Mouse (Mus musculus) cerebellum, postnatal 25 days (tissue): ENCODE results near the gene Bax.
A peak's percentile ranks its signal among the peaks of the same experiment; 100 is the strongest.

Source experiments
- DNase-seq, 2 experiments: peaks; one replicate each; pipeline ENCODE4 v3.0.0; 2021; ENCODE audit warnings: mixed read lengths in 2 of 2

Bax gene

GRCm38 (mm10) chr7:45455932-45456696, 10.6 kb downstream of the Bax start:
- no peak for DNase-seq

GRCm38 (mm10) chr7:45454971-45455370, 11.7 kb downstream of the Bax start:
- no peak for DNase-seq

- peak; percentile 87 to 93 for DNase-seq
Observed at GRCm38 (mm10) chr7:45451344-45451982, 15.2 kb downstream of the Bax start.

- DNase-seq: no peak
Observed at GRCm38 (mm10) chr7:45449974-45450373, 16.7 kb downstream of the Bax start.

- DNase-seq: peak in 1 of 2 experiments; percentile 48
Observed at GRCm38 (mm10) chr7:45447325-45447990, 19.2 kb downstream of the Bax start.

- DNase-seq: no peak
Observed at GRCm38 (mm10) chr7:45446589-45446988, 20.1 kb downstream of the Bax start.

GRCm38 (mm10) chr7:45443526-45444420, 22.9 kb downstream of the Bax start:
- DNase-seq: no peak

GRCm38 (mm10) chr7:45437521-45438276, 29.0 kb downstream of the Bax start, which contains the start of gene Ruvbl2:
Ruvbl2 (minus strand) TSS chr7:45438096.
- peak; percentile 43 to 51 for DNase-seq

GRCm38 (mm10) chr7:45437046-45437445, 29.7 kb downstream of the Bax start:
- no peak for DNase-seq

GRCm38 (mm10) chr7:45436444-45436843, 30.3 kb downstream of the Bax start:
- no peak for DNase-seq

GRCm38 (mm10) chr7:45435038-45435437, 31.7 kb downstream of the Bax start:
- no peak for DNase-seq

GRCm38 (mm10) chr7:45434203-45435015, 32.3 kb downstream of the Bax start, which contains the start of gene Gys1:
Gys1 (plus strand) TSS chr7:45434844.
- peak; percentile 100 for DNase-seq

GRCm38 (mm10) chr7:45433835-45434202, 32.9 kb downstream of the Bax start:
- no peak for DNase-seq

GRCm38 (mm10) chr7:45426556-45426955, 40.1 kb downstream of the Bax start:
- DNase-seq: no peak

- DNase-seq: no peak
Observed at GRCm38 (mm10) chr7:45421194-45421593, 45.5 kb downstream of the Bax start.

- DNase-seq: no peak
Observed at GRCm38 (mm10) chr7:45420615-45420919, 46.1 kb downstream of the Bax start, which contains the start of gene Lhb. Lhb (plus strand) TSS chr7:45420820.

GRCm38 (mm10) chr7:45419859-45420614, 46.7 kb downstream of the Bax start:
- no peak for DNase-seq

- DNase-seq: no peak
Observed at GRCm38 (mm10) chr7:45417962-45418492, 48.7 kb downstream of the Bax start.

- DNase-seq: peak in 1 of 2 experiments; percentile 34
Observed at GRCm38 (mm10) chr7:45415636-45416035, 51.1 kb downstream of the Bax start.

- DNase-seq: no peak
Observed at GRCm38 (mm10) chr7:45414740-45415224, 51.9 kb downstream of the Bax start.
